Mouse (Mus musculus) kidney, embryonic 16.5 days (tissue): ENCODE measurements around the gene Evi5l. TPM values are rescaled to one million over a fixed set of nuclear protein-coding genes. Genes with fewer than 3 reads are reported as not detected.
A peak's percentile ranks its signal among the peaks of the same experiment; 100 is the strongest.

Source experiments
- ATAC-seq: fragments of 200-750 bp; cut with Nextera tagmentation; 2 replicates; pipeline ENCODE4 v1.8.0; 2017; ENCODE audit warnings: moderate TSS enrichment; ENCODE audit not compliant: low FRiP score, low TSS enrichment
- H3K27ac ChIP-seq: fragments of 300-500 bp; sonication (generic); 2 replicates; pipeline ENCODE4 v1.5.1; 2014; ENCODE audit warnings: low read length
- H3K27me3 ChIP-seq: fragments of 300-500 bp; sonication (generic); 2 replicates; pipeline ENCODE4 v1.6.1; 2014; ENCODE audit warnings: low read length, control low read depth, mixed read lengths; ENCODE audit not compliant: insufficient read depth
- H3K36me3 ChIP-seq: fragments of 300-500 bp; sonication (generic); 2 replicates; pipeline ENCODE4 v1.6.1; 2014; ENCODE audit warnings: low read length, control low read depth, mixed read lengths; ENCODE audit not compliant: insufficient read depth
- H3K4me1 ChIP-seq: fragments of 300-500 bp; sonication (generic); 2 replicates; pipeline ENCODE4 v1.6.1; 2014; ENCODE audit warnings: low read length, control low read depth, mixed read lengths; ENCODE audit not compliant: insufficient read depth
- H3K4me2 ChIP-seq: fragments of 300-500 bp; sonication (generic); replicated peaks from 2 replicates; pipeline ENCODE4 v1.6.1; 2014; ENCODE audit warnings: low read depth, low read length
- H3K4me3 ChIP-seq: fragments of 300-500 bp; sonication (generic); 2 replicates; pipeline ENCODE4 v1.5.1; 2014; ENCODE audit warnings: mild to moderate bottlenecking, low read length
- H3K9ac ChIP-seq: fragments of 300-500 bp; sonication (generic); replicated peaks from 2 replicates; pipeline ENCODE4 v1.6.1; 2014; ENCODE audit warnings: low read length
- H3K9me3 ChIP-seq: fragments of 300-500 bp; sonication (generic); 2 replicates; pipeline ENCODE4 v1.6.1; 2016; ENCODE audit warnings: low read length, control low read depth
- WGBS: fragments of 180-500 bp; shearing (Covaris S2); extraction: QIAGEN DNeasy Blood & Tissue Kit; methylation state at CpG from one replicate; pipeline ENCODE4 v1.1.7; 2014; 5-methylcytosine and 5-hydroxymethylcytosine counted together
- polyA plus RNA-seq: library from polyadenylated mRNA; unstranded; fragments of >200 nt; fragmentation: Nextera tagmentation; extraction: Ambion mirVana; gene quantifications from 2 replicates; pipeline ENCODE4 v1.2.1, GENCODE M21; 2015

The Evi5l gene
- polyA plus RNA-seq, 1 experiment from 2014 or later = 27.6 TPM

- peak; percentile 84 for ATAC-seq
- 9% methylated on average over 18 of the region's 18 CpGs for WGBS
- Histone ChIP-seq H3K4me3 (no peak overlapping the region), H3K4me1 (no peaks in the 10 kb centered on the region), H3K27ac (no peak overlapping the region), H3K9me3 (no peaks in the 10 kb centered on the region), H3K9ac (no peak overlapping the region), H3K27me3 (no peaks in the 10 kb centered on the region), H3K4me2 (peak overlapping the region; percentile 14), H3K36me3 (0 out of 2 replicates have a peak, but pooled peaks cover 8% of the 10 kb centered on the region)
These were observed 26.6 kb downstream of the Evi5l start for GRCm38 (mm10) chr8:4192807-4193587.

- Histone ChIP-seq H3K27me3 (no peaks in the 10 kb centered on the region), H3K9ac (no peak overlapping the region), H3K36me3 (0 out of 2 replicates have a peak, but pooled peaks cover 5% of the 10 kb centered on the region), H3K9me3 (no peaks in the 10 kb centered on the region), H3K4me1 (no peaks in the 10 kb centered on the region), H3K27ac (no peak overlapping the region), H3K4me3 (no peak overlapping the region), H3K4me2 (peak overlapping the region; percentile 14)
- 41% methylated on average over 7 of the region's 7 CpGs for WGBS
- no peak; the same call in none of the 2 replicates for ATAC-seq
These were observed 27.2 kb downstream of the Evi5l start for GRCm38 (mm10) chr8:4193588-4193894.

GRCm38 (mm10) chr8:4201321-4201720 lies 35.0 kb downstream of the Evi5l start:
- Histone ChIP-seq H3K4me2 (no peak overlapping the region), H3K27me3 (peaks cover 14% of the 10 kb centered on the region), H3K9ac (no peak overlapping the region), H3K4me1 (peaks cover under 1% of the 10 kb centered on the region; the same call in 1 of the 2 replicates), H3K4me3 (no peak overlapping the region), H3K9me3 (no peaks in the 10 kb centered on the region), H3K36me3 (no peaks in the 10 kb centered on the region), H3K27ac (no peak overlapping the region)
- ATAC-seq = no peak
- 66% methylated on average over 2 of the region's 2 CpGs for WGBS

DNA sequence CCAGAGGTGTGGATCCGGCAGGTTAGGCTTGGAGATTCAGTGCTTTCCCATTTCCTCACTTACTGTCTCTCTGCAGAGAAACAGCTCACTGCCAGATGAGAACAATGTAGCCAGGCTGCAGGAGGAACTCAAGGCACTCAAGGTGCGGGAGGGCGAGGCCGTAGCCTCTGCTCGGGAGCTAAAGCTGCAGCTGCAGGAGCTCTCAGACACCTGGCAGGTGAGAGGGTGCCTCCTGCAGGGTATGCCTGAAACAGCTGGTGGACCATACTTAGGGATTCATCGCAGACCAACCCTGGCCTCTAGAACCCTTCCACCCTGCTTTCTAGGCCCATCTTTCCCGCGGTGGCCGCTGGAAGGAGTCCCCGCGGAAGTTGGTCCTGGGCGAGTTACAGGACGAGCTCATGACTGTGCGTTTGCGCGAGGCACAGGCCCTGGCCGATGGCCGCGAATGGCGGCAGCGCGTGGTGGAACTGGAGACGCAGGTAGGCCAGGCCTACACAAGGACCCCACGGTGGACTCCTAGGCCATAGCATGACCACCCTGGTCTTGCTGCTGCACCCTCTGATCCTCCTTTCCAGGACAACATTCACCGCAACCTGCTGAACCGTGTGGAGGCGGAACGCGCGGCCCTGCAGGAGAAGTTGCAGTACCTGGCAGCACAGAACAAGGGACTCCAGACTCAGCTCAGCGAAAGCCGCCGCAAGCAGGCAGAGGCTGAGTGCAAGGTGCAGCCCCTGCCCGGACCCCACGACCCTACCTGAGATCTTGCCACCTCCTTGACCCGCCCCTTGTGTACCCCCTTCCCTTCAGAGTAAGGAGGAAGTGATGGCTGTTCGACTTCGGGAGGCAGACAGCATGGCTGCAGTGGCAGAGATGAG lies 39.1 kb downstream of the Evi5l start:
- H3K4me2 ChIP-seq = peak overlapping the region; percentile 43
- peak; percentile 17; the same call in 1 of the 2 replicates for ATAC-seq
- H3K36me3 ChIP-seq = peaks cover 14% of the 10 kb centered on the region; the same call in 1 of the 2 replicates
- peaks cover 14% of the 10 kb centered on the region for H3K27me3 ChIP-seq
- 24% methylated on average over 38 of the region's 38 CpGs for WGBS
- H3K4me1 ChIP-seq = peaks cover 11% of the 10 kb centered on the region; the same call in 1 of the 2 replicates
- H3K9ac ChIP-seq = peak overlapping the region; percentile 23
- no peak overlapping the region for H3K27ac ChIP-seq
- peak overlapping the region; percentile 18 for H3K4me3 ChIP-seq
- H3K9me3 ChIP-seq = peaks cover 6% of the 10 kb centered on the region; the same call in 1 of the 2 replicates

- Histone ChIP-seq H3K4me2 (peak overlapping the region; percentile 43), H3K36me3 (peaks cover 14% of the 10 kb centered on the region; the same call in 1 of the 2 replicates), H3K9ac (peak overlapping the region; percentile 23), H3K4me3 (peak overlapping the region; percentile 18), H3K4me1 (peaks cover 11% of the 10 kb centered on the region; the same call in 1 of the 2 replicates), H3K9me3 (peaks cover 6% of the 10 kb centered on the region; the same call in 1 of the 2 replicates), H3K27ac (no peak overlapping the region), H3K27me3 (peaks cover 14% of the 10 kb centered on the region)
- 17% methylated on average over 44 of the region's 44 CpGs for WGBS
- peak; percentile 29; the same call in 1 of the 2 replicates for ATAC-seq
These were observed 40.0 kb downstream of the Evi5l start for GRCm38 (mm10) chr8:4206182-4207015.

DNA sequence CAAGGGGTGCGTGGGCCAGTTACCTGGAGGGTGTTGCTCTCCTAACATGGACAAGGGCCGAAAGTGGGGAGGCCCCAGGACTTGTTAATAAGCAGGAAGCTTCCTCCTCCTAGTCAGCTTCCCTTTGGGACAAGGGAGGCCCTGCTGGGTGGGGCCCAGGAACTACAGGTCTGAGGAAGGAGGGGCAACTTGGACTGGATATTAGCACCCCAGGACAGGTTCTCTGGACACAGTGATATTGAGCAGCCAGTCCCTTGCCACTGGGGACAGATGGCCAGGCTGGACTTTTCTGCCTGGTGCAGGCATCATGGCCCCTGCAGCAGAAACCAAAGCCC lies 40.6 kb downstream of the Evi5l start:
- peaks cover 11% of the 10 kb centered on the region; the same call in 1 of the 2 replicates for H3K4me1 ChIP-seq

DNA sequence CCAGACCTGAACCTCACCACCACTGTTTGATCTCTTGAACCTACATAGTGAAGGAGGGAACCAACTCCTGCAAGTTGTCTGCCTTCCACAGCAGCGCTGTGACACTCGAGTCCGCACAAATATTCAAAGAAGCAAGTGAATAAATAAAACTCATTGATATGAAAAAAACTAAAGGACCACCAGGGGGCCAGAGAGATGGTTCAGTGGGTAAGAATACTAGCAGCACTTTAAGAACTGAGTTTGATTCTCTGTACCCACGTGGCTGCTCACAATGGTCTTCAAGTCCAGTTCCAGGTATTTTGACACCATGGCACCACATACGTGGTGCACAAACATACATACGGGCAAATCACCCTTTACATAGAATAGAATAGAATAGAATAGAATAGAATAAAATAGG lies 44.7 kb downstream of the Evi5l start:
- Histone ChIP-seq H3K4me1 (peaks cover 35% of the 10 kb centered on the region), H3K27ac (no peak overlapping the region), H3K27me3 (peaks cover 18% of the 10 kb centered on the region), H3K4me2 (no peak overlapping the region), H3K9ac (no peak overlapping the region), H3K4me3 (no peak overlapping the region), H3K9me3 (peaks cover 6% of the 10 kb centered on the region; the same call in 1 of the 2 replicates), H3K36me3 (peaks cover 14% of the 10 kb centered on the region; the same call in 1 of the 2 replicates)
- 82% methylated on average over 6 of the region's 6 CpGs for WGBS
- ATAC-seq = no peak

More for the DNA sequence above, 40.6 kb downstream of the Evi5l start:
- H3K4me3 ChIP-seq = no peak overlapping the region
- 54% methylated on average over 2 of the region's 2 CpGs for WGBS
- H3K9ac ChIP-seq = peak overlapping the region; percentile 23; the same call in 1 of the 2 replicates
- ATAC-seq = no peak
- peaks cover 6% of the 10 kb centered on the region; the same call in 1 of the 2 replicates for H3K9me3 ChIP-seq
- no peak overlapping the region for H3K27ac ChIP-seq
- peaks cover 14% of the 10 kb centered on the region; the same call in 1 of the 2 replicates for H3K36me3 ChIP-seq
- H3K4me2 ChIP-seq = no peak overlapping the region
- H3K27me3 ChIP-seq = peaks cover 14% of the 10 kb centered on the region

GRCm38 (mm10) chr8:4212809-4213209 lies 46.4 kb downstream of the Evi5l start:
- peaks cover 30% of the 10 kb centered on the region for H3K4me1 ChIP-seq
- H3K27me3 ChIP-seq = peaks cover 34% of the 10 kb centered on the region
- peaks cover 6% of the 10 kb centered on the region; the same call in 1 of the 2 replicates for H3K9me3 ChIP-seq
- ATAC-seq = peak; percentile 18
- peak overlapping the region; percentile 49 for H3K4me3 ChIP-seq
- peak overlapping the region; percentile 62 for H3K9ac ChIP-seq
- peak overlapping the region; percentile 83 for H3K4me2 ChIP-seq
- peaks cover 14% of the 10 kb centered on the region; the same call in 1 of the 2 replicates for H3K36me3 ChIP-seq
- under 1% methylated on average over 24 of the region's 25 CpGs for WGBS
- H3K27ac ChIP-seq = no peak overlapping the region
